Mouse (Mus musculus) forebrain, embryonic 16.5 days (tissue): ENCODE results near the gene Myl3. TPM values are rescaled to one million over a fixed set of nuclear protein-coding genes. Genes with fewer than 3 reads are reported as not detected.

Source experiments
- ATAC-seq: fragments of 200-750 bp; cut with Nextera tagmentation; 2 replicates; pipeline ENCODE4 v1.8.0; 2017; ENCODE audit warnings: mild to moderate bottlenecking, moderate library complexity
- H3K27ac ChIP-seq: fragments of 300-500 bp; sonication (generic); 2 replicates; pipeline ENCODE4 v1.5.1; 2014; ENCODE audit warnings: low read length, control low read depth
- H3K27me3 ChIP-seq: fragments of 300-500 bp; sonication (generic); replicated peaks from 2 replicates; pipeline ENCODE4 v1.6.1; 2014; ENCODE audit warnings: low read length; ENCODE audit not compliant: control insufficient read depth, insufficient read depth
- H3K36me3 ChIP-seq: fragments of 300-500 bp; sonication (generic); 2 replicates; pipeline ENCODE4 v1.6.1; 2014; ENCODE audit not compliant: control insufficient read depth, insufficient read depth
- H3K4me1 ChIP-seq: fragments of 300-500 bp; sonication (generic); replicated peaks from 2 replicates; pipeline ENCODE4 v1.6.1; 2014; ENCODE audit warnings: low read length; ENCODE audit not compliant: control insufficient read depth, insufficient read depth
- H3K4me2 ChIP-seq: fragments of 300-500 bp; sonication (generic); 2 replicates; pipeline ENCODE4 v1.6.1; 2014; ENCODE audit warnings: mild to moderate bottlenecking, low read length, control low read depth
- H3K4me3 ChIP-seq: fragments of 300-500 bp; sonication (generic); replicated peaks from 2 replicates; pipeline ENCODE4 v1.5.1; 2014; ENCODE audit warnings: mild to moderate bottlenecking, low read length, control low read depth
- H3K9ac ChIP-seq: fragments of 300-500 bp; sonication (generic); replicated peaks from 2 replicates; pipeline ENCODE4 v1.6.1; 2014; ENCODE audit warnings: low read depth, low read length, control low read depth
- H3K9me3 ChIP-seq: fragments of 300-500 bp; sonication (generic); 2 replicates; pipeline ENCODE4 v1.6.1; 2016; ENCODE audit warnings: low read length; ENCODE audit not compliant: control insufficient read depth
- WGBS: fragments of 180-500 bp; shearing (Covaris S2); extraction: QIAGEN DNeasy Blood & Tissue Kit; methylation state at CpG from one replicate; pipeline ENCODE4 v1.1.7; 2014; 5-methylcytosine and 5-hydroxymethylcytosine counted together
- polyA plus RNA-seq: library from polyadenylated mRNA; unstranded; fragments of >200 nt; fragmentation: Nextera tagmentation; extraction: Ambion mirVana; gene quantifications from 2 replicates; pipeline ENCODE4 v1.2.1, GENCODE M21; 2015

Myl3 gene
- polyA plus RNA-seq, 1 experiment from 2014 or later: 0.39 TPM

- H3K4me1 ChIP-seq: peaks cover 14% of the 10 kb centered on the region
- no peaks in the 10 kb centered on the region for H3K9me3 ChIP-seq
- 84% methylated on average over 10 of the region's 10 CpGs for WGBS
- H3K36me3 ChIP-seq: no peaks in the 10 kb centered on the region
- no peak overlapping the region for H3K4me2 ChIP-seq
- no peak overlapping the region for H3K9ac ChIP-seq
- no peak for ATAC-seq
- H3K4me3 ChIP-seq: no peak overlapping the region
- H3K27me3 ChIP-seq: peaks cover 2% of the 10 kb centered on the region
- H3K27ac ChIP-seq: no peak overlapping the region
Observed at GRCm38 (mm10) chr9:110722060-110722459, 19.6 kb upstream of the Myl3 start.

- Histone ChIP-seq H3K36me3 (no peaks in the 10 kb centered on the region), H3K9ac (no peak overlapping the region), H3K9me3 (no peaks in the 10 kb centered on the region), H3K27ac (no peak overlapping the region), H3K4me3 (no peak overlapping the region), H3K27me3 (peaks cover 13% of the 10 kb centered on the region), H3K4me2 (no peak overlapping the region), H3K4me1 (peaks cover 17% of the 10 kb centered on the region)
- WGBS: 4% methylated on average over 9 of the region's 9 CpGs
- ATAC-seq: peak; percentile 67
Observed at GRCm38 (mm10) chr9:110725721-110726135, 15.9 kb upstream of the Myl3 start.

- Histone ChIP-seq H3K4me1 (peaks cover 17% of the 10 kb centered on the region), H3K27me3 (peaks cover 14% of the 10 kb centered on the region), H3K36me3 (no peaks in the 10 kb centered on the region), H3K4me2 (peak overlapping the region; percentile 60), H3K27ac (no peak overlapping the region), H3K4me3 (peak overlapping the region; percentile 34), H3K9ac (peak overlapping the region; percentile 32; the same call in 1 of the 2 replicates), H3K9me3 (no peaks in the 10 kb centered on the region)
- 5% methylated on average over 32 of the region's 33 CpGs for whole genome bisulfite sequencing
- no peak for ATAC-seq
Observed at GRCm38 (mm10) chr9:110726867-110727266, 14.8 kb upstream of the Myl3 start.

GRCm38 (mm10) chr9:110729841-110730240 lies 11.8 kb upstream of the Myl3 start:
- Histone ChIP-seq H3K36me3 (no peaks in the 10 kb centered on the region), H3K4me2 (no peak overlapping the region), H3K4me3 (no peak overlapping the region), H3K27me3 (peaks cover 25% of the 10 kb centered on the region), H3K9me3 (no peaks in the 10 kb centered on the region), H3K4me1 (peaks cover 32% of the 10 kb centered on the region), H3K9ac (no peak overlapping the region), H3K27ac (no peak overlapping the region)
- ATAC-seq: no peak
- WGBS: 14% methylated on average over 8 of the region's 8 CpGs

GRCm38 (mm10) chr9:110731859-110732258 lies 9.8 kb upstream of the Myl3 start:
- no peak for ATAC-seq
- Histone ChIP-seq H3K27me3 (peaks cover 25% of the 10 kb centered on the region), H3K27ac (no peak overlapping the region), H3K4me2 (no peak overlapping the region), H3K4me3 (no peak overlapping the region), H3K9me3 (no peaks in the 10 kb centered on the region), H3K9ac (no peak overlapping the region), H3K36me3 (no peaks in the 10 kb centered on the region), H3K4me1 (peaks cover 20% of the 10 kb centered on the region)
- WGBS: 59% methylated on average over 4 of the region's 4 CpGs

GRCm38 (mm10) chr9:110732623-110733022 lies 9.0 kb upstream of the Myl3 start:
- Histone ChIP-seq H3K9me3 (no peaks in the 10 kb centered on the region), H3K9ac (peak overlapping the region; percentile 42; the same call in 1 of the 2 replicates), H3K4me3 (peak overlapping the region; percentile 48), H3K36me3 (no peaks in the 10 kb centered on the region), H3K27ac (no peak overlapping the region), H3K4me1 (peaks cover 14% of the 10 kb centered on the region; the same call in 1 of the 2 replicates), H3K4me2 (peak overlapping the region; percentile 77), H3K27me3 (peaks cover 17% of the 10 kb centered on the region)
- peak; percentile 92 for ATAC-seq
- WGBS: 0% methylated on average over 26 of the region's 26 CpGs

- peaks cover 14% of the 10 kb centered on the region; the same call in 1 of the 2 replicates for H3K4me1 ChIP-seq
- H3K9ac ChIP-seq: 0 out of 2 replicates have a peak overlapping the region, but pooled peaks have one; percentile 42
- 0 out of 2 replicates have a peak, but pooled peaks have one; percentile 1 for ATAC-seq
- no peak overlapping the region for H3K27ac ChIP-seq
- H3K27me3 ChIP-seq: peaks cover 14% of the 10 kb centered on the region
- no peaks in the 10 kb centered on the region for H3K9me3 ChIP-seq
- 9% methylated on average over 8 of the region's 8 CpGs for WGBS
- peak overlapping the region; percentile 77 for H3K4me2 ChIP-seq
- peak overlapping the region; percentile 48 for H3K4me3 ChIP-seq
- no peaks in the 10 kb centered on the region for H3K36me3 ChIP-seq
Observed at GRCm38 (mm10) chr9:110733102-110733501, 8.6 kb upstream of the Myl3 start.

- H3K4me2 ChIP-seq: no peak overlapping the region
- H3K4me3 ChIP-seq: no peak overlapping the region
- H3K4me1 ChIP-seq: peaks cover 14% of the 10 kb centered on the region; the same call in 1 of the 2 replicates
- peaks cover 12% of the 10 kb centered on the region for H3K27me3 ChIP-seq
- H3K27ac ChIP-seq: no peak overlapping the region
- no peaks in the 10 kb centered on the region for H3K9me3 ChIP-seq
- ATAC-seq: no peak
- 72% methylated on average over 7 of the region's 7 CpGs for WGBS
- no peak overlapping the region for H3K9ac ChIP-seq
- H3K36me3 ChIP-seq: no peaks in the 10 kb centered on the region
Observed at GRCm38 (mm10) chr9:110734154-110734553, 7.5 kb upstream of the Myl3 start.

- H3K27ac ChIP-seq: no peak overlapping the region
- peaks cover 29% of the 10 kb centered on the region for H3K27me3 ChIP-seq
- WGBS: 49% methylated on average over 9 of the region's 9 CpGs
- H3K9me3 ChIP-seq: no peaks in the 10 kb centered on the region
- peaks cover 15% of the 10 kb centered on the region for H3K4me1 ChIP-seq
- no peak overlapping the region for H3K4me3 ChIP-seq
- H3K9ac ChIP-seq: no peak overlapping the region
- ATAC-seq: no peak
- no peaks in the 10 kb centered on the region for H3K36me3 ChIP-seq
- H3K4me2 ChIP-seq: no peak overlapping the region
Observed at GRCm38 (mm10) chr9:110736362-110736761, 5.3 kb upstream of the Myl3 start.

- H3K27ac ChIP-seq: no peak overlapping the region
- 29% methylated on average over 1 of the region's 1 CpGs for WGBS
- no peak for ATAC-seq
- H3K9ac ChIP-seq: no peak overlapping the region
- H3K27me3 ChIP-seq: peaks cover 27% of the 10 kb centered on the region
- no peaks in the 10 kb centered on the region for H3K36me3 ChIP-seq
- no peak overlapping the region for H3K4me2 ChIP-seq
- H3K4me3 ChIP-seq: no peak overlapping the region
- peaks cover 16% of the 10 kb centered on the region for H3K4me1 ChIP-seq
- no peaks in the 10 kb centered on the region for H3K9me3 ChIP-seq
Observed at GRCm38 (mm10) chr9:110738054-110738453, 3.6 kb upstream of the Myl3 start.
